Mouse (Mus musculus) megakaryocyte, adult 5-6 weeks (primary cell): ENCODE data around the gene Rtl8a. TPM values are rescaled to one million over a fixed set of nuclear protein-coding genes. Genes with fewer than 3 reads are reported as not detected.
A peak's percentile ranks its signal among the peaks of the same experiment; 100 is the strongest.
"Not testable (repeated sequence)": the region's sequence is repeated elsewhere in the genome, so short reads cannot be mapped to it uniquely, and the experiment has no call there.

ENCODE experiments used
- ATAC-seq: 2 replicates; pipeline ENCODE4 v1.8.0; 2016; ENCODE audit warnings: mild to moderate bottlenecking, inconsistent platforms; ENCODE audit not compliant: poor library complexity, severe bottlenecking
- total RNA-seq, 2 experiments: library from RNA; stranded (forward) in 1 of 2; stranded (reverse) in 1 of 2; fragments of 153-499, 151-499 nt in 1 of 2; fragments of 221-1000, 200-1000 nt in 1 of 2; gene quantifications; 2 replicates each; pipeline versions ENCODE4 v1.2.3 to v1.2.4; 2015 to 2017

Gene Rtl8a
- total RNA-seq (2015) (7.3 and 7.4 TPM in 2 replicates), total RNA-seq (2017) (5.0 and 6.3 TPM in 2 replicates)

DNA sequence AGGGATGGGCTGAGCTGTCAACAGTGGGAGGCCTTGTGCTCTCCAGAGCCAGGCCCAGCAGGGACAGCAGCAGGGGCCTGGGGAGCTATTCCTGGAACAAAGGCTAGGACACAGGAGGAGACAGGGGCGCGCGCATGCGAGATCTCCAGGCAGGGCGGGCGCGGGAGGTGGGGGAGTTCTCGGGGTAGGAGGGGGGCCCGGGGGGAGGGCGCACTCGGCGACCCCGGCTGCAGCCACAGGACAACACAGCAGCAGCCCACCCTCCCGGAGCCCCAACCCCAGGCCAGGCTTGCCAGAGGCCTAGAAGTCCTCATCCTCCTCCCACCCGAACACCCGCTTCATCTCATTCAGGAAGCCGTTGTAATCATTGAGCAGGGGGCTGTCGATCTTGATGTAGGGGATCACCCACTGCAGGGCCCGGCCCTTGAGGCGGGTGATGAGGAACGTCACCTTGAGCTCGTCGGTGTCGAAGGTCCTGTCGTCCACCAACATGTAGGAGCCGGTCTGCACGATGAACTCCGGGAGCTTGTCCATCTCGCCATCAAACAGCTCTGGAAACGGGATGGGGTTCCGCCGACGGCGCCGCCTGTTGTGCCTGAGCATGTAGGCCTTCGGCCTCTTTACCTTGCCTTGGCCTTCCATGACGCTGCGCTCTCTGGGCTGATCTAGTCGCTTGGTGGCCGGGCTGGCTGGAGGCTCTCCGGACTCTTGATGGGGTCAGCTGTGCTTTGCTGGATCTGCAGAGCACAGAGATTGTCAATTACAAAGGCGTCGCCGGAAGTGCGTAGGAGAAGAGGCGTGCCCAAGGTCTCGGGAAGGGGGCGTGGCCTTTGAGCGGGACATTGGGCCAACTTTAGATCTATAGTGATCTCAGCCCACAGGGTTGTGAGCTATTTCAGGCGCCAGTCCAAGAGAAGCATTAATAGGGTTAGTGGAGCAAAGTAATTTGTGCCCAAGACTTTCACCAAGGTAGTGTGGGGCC, at the start of gene Rtl8a:
Gene Rtl8a, minus strand, starts transcription at position 703 of the 982 bp plus-strand sequence.
- ATAC-seq, result peak; percentile 99

DNA sequence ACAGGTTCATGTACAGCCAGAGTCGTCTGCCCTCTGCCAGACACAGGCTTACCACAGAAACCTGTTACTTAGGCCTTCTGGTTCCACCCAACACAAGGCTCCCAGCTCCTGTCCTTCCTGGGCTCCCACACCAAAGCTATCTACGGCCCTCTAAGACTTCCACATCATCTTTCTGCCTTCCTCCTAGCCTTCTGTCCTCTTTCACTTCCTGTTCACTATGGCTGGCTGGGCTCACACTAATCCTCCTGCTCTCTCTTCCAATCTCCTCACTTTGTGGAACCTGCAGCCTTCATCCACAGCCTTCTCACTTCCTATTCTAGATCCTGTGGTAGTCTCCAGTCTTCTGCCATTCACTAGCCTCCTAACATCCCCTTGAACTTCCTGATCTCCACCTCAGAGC, 49.7 kb upstream of the Rtl8a start:
- ATAC-seq, result peak; percentile 67

DNA sequence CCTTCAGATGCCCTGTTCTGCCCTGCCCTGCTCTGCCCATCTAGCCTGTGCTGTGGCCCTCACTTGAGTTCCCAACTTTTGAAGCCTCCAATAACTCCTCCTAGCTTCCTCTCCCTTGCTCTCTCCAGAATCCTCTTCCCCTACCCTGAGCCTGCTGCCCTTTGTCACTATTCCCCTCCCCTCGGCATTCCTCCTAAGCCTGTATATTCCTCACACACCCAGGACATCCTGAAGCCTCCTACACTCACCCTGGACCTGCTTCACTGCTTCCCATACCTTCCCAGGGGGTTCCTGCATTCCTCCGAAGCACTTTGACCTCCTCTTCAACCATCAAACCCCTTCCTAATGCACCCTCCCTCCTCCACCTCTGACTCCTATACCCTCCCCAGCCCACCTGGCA, 48.6 kb upstream of the Rtl8a start:
- ATAC-seq, result no peak

DNA sequence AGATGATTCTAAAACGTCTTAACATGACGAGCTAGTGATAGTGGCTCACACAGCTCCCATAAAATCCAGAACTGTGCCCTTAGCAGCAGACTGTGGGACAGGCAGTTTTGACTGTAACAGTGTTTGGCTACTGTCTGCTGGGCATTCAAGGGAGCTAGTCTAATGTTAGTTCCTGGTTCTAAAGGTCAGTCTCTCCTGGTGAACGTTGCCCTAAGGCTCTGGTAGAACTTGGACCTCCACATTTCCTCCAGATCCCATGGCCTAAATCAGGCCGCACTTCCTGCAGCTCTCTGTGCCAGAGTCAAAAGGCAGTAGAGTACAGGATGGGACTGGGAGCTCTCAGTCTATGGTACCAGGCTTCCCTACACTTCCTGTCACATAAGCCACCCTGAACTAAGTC, 41.2 kb upstream of the Rtl8a start:
- not testable (repeated sequence) for ATAC-seq

- ATAC-seq, result not testable (repeated sequence)
Observed at GRCm38 (mm10) chrX:53682650-53683049, 39.2 kb upstream of the Rtl8a start.

- ATAC-seq, result peak; percentile 63; the same call in 1 of the 2 replicates
Observed at GRCm38 (mm10) chrX:53676943-53677342, 33.5 kb upstream of the Rtl8a start.

DNA sequence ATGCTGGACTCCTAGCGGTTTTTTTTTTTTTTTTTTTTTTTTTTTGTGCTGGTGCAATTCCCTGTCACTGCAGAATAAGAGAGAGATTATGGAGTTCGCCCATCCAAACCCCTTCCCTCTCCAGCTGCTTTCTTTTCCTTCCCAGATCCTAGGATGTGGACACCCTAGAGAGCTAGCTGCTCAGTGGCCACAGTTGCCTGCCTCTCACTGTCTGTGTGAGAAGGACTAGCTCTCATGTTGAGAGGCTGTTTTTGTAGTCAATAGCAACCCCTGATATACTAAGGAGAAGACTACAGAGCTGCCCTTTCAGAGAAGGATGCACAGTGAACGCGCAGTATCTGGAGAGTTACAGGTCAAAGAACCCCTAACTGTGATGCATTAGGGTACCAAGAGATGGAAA, 27.2 kb upstream of the Rtl8a start:
- ATAC-seq, result not testable (repeated sequence)

GRCm38 (mm10) chrX:53670294-53670693, 26.8 kb upstream of the Rtl8a start, which contains the start of gene Rtl8b:
Gene Rtl8b, minus strand, starts transcription at chrX:53670408.
- ATAC-seq, result peak; percentile 97

- ATAC-seq, result peak; percentile 5; the same call in 1 of the 2 replicates
Observed at GRCm38 (mm10) chrX:53669557-53670270, 26.2 kb upstream of the Rtl8a start.

GRCm38 (mm10) chrX:53652917-53653316, 9.4 kb upstream of the Rtl8a start:
- peak; percentile 77 for ATAC-seq

DNA sequence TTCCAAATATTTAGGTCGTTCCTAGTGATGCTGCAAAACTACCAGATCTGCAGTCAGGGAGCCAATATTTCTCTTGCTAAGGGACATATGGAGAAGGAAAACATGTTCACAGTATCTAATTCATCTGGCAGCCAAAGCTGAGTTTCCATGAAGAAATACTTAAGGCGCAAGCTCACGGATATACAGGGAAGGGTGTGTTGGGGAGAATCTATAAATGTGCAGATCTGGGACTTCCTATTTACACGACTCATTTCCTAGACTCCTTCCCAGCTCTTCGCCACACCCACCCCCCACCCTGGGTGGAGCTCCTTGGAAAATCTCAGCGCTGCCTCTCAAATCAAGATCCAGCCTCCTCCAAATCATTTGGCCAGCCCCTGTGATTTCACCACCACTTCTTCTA, 2.4 kb upstream of the Rtl8a start:
- ATAC-seq, result no peak

- ATAC-seq, result not testable (repeated sequence)
Observed at GRCm38 (mm10) chrX:53642604-53642979, 890 bp downstream of the Rtl8a start.

DNA sequence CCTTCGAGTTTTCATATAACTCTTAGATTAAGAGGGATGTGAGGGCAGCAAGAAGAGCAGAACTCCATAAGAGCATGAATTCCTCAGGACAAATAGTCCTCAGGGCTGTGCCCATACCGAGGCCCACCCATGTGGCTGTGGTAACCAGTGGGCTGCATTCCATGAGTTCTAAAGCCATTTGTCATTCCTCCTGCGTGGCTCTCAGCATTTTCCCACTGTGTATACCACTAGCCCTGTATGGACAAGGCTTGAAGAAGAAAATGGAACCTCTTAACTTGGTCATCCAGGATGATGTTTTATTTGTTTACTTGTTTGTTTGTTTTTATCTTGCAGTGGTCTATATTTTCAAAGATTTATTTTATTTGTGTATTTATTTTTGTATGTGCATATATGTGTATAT, 5.4 kb downstream of the Rtl8a start:
- not testable (repeated sequence) for ATAC-seq

- ATAC-seq, result not testable (repeated sequence)
Observed at GRCm38 (mm10) chrX:53611395-53611794, 32.1 kb downstream of the Rtl8a start.

DNA sequence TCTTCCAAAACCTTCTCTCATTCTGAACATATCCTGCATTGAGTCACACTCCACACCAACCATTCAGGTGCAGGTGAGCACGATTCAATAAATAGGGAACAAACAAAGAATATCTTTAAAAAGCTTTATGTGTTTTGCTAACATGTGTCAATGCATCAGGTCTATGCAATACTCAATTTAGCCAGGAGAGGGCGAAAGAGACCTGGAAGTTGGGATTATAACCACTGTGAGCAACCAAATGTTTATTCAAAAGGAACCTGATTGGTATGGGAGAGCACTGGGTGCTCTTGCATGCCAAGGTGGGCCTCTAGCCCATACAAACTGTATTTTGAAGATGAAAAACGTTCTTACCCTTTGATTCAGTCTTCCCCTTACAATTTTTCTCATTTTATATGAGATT, 32.9 kb downstream of the Rtl8a start:
- peak; percentile 71 for ATAC-seq

DNA sequence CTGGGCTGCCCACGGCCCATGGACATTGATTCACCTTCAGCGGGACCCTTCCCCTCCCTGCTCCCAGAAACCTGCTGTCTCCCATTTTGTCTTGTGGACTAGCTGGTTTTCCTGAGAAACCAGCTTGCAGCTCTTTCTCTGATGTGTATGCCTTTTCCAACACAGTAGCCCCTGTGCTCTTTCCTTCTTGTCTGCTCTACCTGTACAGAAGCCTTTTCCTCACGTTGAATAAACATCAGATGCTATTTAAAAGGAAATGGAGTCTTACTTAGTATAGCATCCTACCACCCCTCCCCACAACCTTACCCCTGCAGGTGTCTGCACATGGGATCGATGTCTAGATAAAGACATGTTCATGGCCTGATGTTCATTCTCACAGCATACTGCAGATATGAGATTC, 34.6 kb downstream of the Rtl8a start, which contains the start of gene Gm14597:
Gene Gm14597, minus strand, starts transcription at position 101 of the 400 bp plus-strand sequence.
- not testable (repeated sequence) for ATAC-seq

- ATAC-seq, result no peak
Observed at GRCm38 (mm10) chrX:53608122-53608813, 35.2 kb downstream of the Rtl8a start.

DNA sequence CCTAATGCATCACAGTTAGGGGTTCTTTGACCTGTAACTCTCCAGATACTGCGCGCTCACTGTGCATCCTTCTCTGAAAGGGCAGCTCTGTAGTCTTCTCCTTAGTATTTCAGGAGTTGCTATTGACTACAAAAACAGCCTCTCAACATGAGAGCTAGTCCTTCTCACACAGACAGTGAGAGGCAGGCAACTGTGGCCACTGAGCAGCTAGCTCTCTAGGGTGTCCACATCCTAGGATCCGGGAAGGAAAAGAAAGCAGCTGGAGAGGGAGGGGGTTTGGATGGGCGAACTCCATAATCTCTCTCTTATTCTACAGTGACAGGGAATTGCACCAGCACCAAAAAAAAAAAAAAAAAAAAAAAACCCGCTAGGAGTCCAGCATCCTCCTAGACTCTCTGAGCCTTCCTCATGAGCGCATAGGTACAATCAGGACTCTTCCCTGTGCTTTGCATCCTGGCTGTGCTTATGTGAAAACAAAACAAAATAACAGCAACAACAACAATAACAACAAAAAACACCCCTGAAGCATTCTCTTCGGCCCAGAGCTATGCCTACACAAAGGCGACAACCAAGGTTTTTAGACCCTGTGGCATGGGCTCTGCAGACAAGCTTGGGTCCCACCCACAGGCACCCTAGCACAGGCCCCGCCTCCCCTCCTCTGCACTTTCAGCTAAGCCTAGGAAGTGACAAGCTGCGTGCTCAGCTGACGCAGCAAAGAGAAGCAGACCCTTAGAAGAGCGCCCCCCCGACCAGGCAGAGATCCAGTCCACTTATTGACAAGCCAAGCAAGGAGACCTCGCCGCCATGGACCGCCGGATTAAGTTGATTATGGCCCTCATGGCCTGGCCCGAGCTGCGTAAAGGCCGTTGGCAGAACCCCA, 36.0 kb downstream of the Rtl8a start, which contains the start of gene Rtl8c:
Gene Rtl8c, plus strand, starts transcription at position 791 of the 880 bp plus-strand sequence.
- peak; percentile 89 for ATAC-seq

DNA sequence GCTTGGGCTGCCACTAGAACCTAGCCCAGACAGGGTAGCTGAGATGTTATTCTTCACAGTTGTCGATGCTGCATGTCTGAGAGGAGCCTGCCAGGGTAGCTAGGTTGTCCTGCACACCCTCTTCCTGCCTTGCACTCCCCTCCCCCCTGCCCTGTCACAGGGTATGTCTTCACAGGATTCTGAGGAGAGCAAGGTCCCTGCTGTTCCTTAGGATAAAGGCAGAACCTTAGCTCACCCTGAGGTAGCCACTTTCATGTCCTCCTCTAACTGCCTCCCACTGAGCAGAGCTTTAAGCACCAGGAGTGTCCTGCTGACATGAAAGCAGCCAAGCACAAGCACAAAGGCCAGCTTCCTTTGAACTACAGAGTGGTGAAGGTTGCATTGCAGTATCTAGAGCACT, 37.3 kb downstream of the Rtl8a start:
- not testable (repeated sequence) for ATAC-seq

DNA sequence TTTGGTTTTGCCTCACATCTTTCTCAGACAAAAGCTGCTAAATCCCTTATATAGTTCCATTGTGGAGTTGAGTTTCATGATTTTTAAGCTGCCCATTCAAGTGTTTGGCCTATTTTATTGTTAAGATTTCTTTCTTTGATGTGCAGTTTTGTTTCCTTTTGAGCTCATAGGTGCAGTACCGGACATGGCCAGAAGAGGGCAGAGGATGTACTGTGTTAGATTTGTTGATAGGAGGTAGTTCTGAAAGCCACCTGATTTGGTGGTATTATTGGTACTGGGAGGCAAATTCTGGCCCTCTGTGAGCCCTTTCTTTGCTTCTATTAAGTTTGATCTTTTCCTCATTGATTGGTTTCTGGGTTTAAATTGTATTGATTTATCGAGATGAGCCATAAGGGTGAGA, 43.5 kb downstream of the Rtl8a start:
- ATAC-seq, result peak; percentile 56; the same call in 1 of the 2 replicates
